8 mouse cellular contexts compared by ENCODE assay signal in genomic region chr4:128728431-128728851, GRCm38 (mm10). TPM values are rescaled to one million over a fixed set of nuclear protein-coding genes. Genes with fewer than 3 reads are reported as not detected.
A peak's percentile ranks its signal among the peaks of the same experiment; 100 is the strongest.
DNase-seq lines count a peak whose midpoint lies in the region; ATAC-seq and TF ChIP-seq lines count a peak whose summit lies in the region.

No protein-coding gene starts in this region.

- TF ChIP-seq CTCF in brain, embryonic 14.5 days (IDR thresholded peaks at IDR 0.05; ENCODE audit: borderline replicate concordance, extremely low read depth, insufficient read depth, insufficient read length): no peak

- no peaks in the 10 kb centered on the region for H3K9me3 ChIP-seq in lung, embryonic 15.5 days
- H3K9me3 ChIP-seq in hindbrain, embryonic 16.5 days (ENCODE audit: control insufficient read depth, low read length): no peaks in the 10 kb centered on the region
- H3K9me3 ChIP-seq in midbrain, embryonic 16.5 days (replicated peaks; ENCODE audit: control insufficient read depth, low read length, poor library complexity, severe bottlenecking): no peaks in the 10 kb centered on the region

- peak overlapping the region; percentile 91 for H3K27ac ChIP-seq in lung, embryonic 15.5 days
- peak overlapping the region; percentile 97 for H3K27ac ChIP-seq in hindbrain, embryonic 16.5 days (ENCODE audit: low read depth, low read length)
- peak overlapping the region; percentile 97 for H3K27ac ChIP-seq in midbrain, embryonic 16.5 days (ENCODE audit: low read length)

- H3K4me3 ChIP-seq in lung, embryonic 15.5 days: peak overlapping the region; percentile 71
- H3K4me3 ChIP-seq in hindbrain, embryonic 16.5 days (ENCODE audit: low read length): peak overlapping the region; percentile 87
- H3K4me3 ChIP-seq in midbrain, embryonic 16.5 days (ENCODE audit: low read depth, low read length): peak overlapping the region; percentile 98

- H3K9ac ChIP-seq in lung, embryonic 15.5 days: peak overlapping the region; percentile 86
- peak overlapping the region; percentile 98 for H3K9ac ChIP-seq in hindbrain, embryonic 16.5 days (ENCODE audit: low read depth, low read length)
- peak overlapping the region; percentile 100 for H3K9ac ChIP-seq in midbrain, embryonic 16.5 days (ENCODE audit: low read depth, low read length)

- no peak for DNase-seq in lung, adult 18-20 months
- peak; percentile 48 for DNase-seq in brain, embryonic 14.5 days (ENCODE audit: low read depth)
- no peak for DNase-seq in cerebellum, adult 9-11 months
- no peak for DNase-seq in frontal cortex, postnatal 25 days (ENCODE audit: low spot score in 2 of 2)
- no peak for DNase-seq in cerebellum, postnatal 4 days (ENCODE audit: low spot score in 2 of 2)

- WGBS in lung, embryonic 15.5 days: under 1% methylated on average over 5 of the region's 5 CpGs
- WGBS in hindbrain, embryonic 16.5 days: under 1% methylated on average over 5 of the region's 5 CpGs
- WGBS in midbrain, embryonic 16.5 days: under 1% methylated on average over 5 of the region's 5 CpGs

- no peaks in the 10 kb centered on the region for H3K27me3 ChIP-seq in lung, embryonic 15.5 days
- no peaks in the 10 kb centered on the region for H3K27me3 ChIP-seq in hindbrain, embryonic 16.5 days (replicated peaks; ENCODE audit: control insufficient read depth, insufficient read depth, low read length)
- H3K27me3 ChIP-seq in midbrain, embryonic 16.5 days (ENCODE audit: control insufficient read depth, insufficient read depth, low read depth, low read length): no peaks in the 10 kb centered on the region

- peaks cover 48% of the 10 kb centered on the region for H3K4me1 ChIP-seq in lung, embryonic 15.5 days
- H3K4me1 ChIP-seq in hindbrain, embryonic 16.5 days (ENCODE audit: control insufficient read depth, insufficient read depth, low read depth, low read length): peaks cover 49% of the 10 kb centered on the region
- H3K4me1 ChIP-seq in midbrain, embryonic 16.5 days (ENCODE audit: control insufficient read depth, insufficient read depth, low read length): peaks cover 56% of the 10 kb centered on the region

- peak overlapping the region; percentile 83 for H3K4me2 ChIP-seq in lung, embryonic 15.5 days
- H3K4me2 ChIP-seq in hindbrain, embryonic 16.5 days (ENCODE audit: low read length): peak overlapping the region; percentile 63
- peak overlapping the region; percentile 97 for H3K4me2 ChIP-seq in midbrain, embryonic 16.5 days (ENCODE audit: low read length)

- no peak for TF ChIP-seq POLR2A in brain, embryonic 14.5 days (IDR thresholded peaks at IDR 0.05; ENCODE audit: borderline replicate concordance, extremely low read depth, insufficient read depth, insufficient read length, poor library complexity, severe bottlenecking)

- ATAC-seq in lung, embryonic 15.5 days (ENCODE audit: borderline replicate concordance, extremely low read depth, low FRiP score, low TSS enrichment): no peak
- no peak for ATAC-seq in hindbrain, embryonic 16.5 days
- ATAC-seq in midbrain, embryonic 16.5 days: peak; percentile 15; the same call in 1 of the 2 replicates

- peaks cover 8% of the 10 kb centered on the region; the same call in 1 of the 2 replicates for H3K36me3 ChIP-seq in lung, embryonic 15.5 days
- H3K36me3 ChIP-seq in hindbrain, embryonic 16.5 days (ENCODE audit: control insufficient read depth, insufficient read depth, low read length): peaks cover 4% of the 10 kb centered on the region; the same call in 1 of the 2 replicates
- H3K36me3 ChIP-seq in midbrain, embryonic 16.5 days (ENCODE audit: control insufficient read depth, insufficient read depth, low read length): no peaks in the 10 kb centered on the region

RNA-seq across cellular contexts. Expression of gene A3galt2, which starts 26.7 kb away (rescaled TPM):
- 0.20 and 0.35 TPM in 2 replicates for polyA plus RNA-seq in lung, embryonic 15.5 days (2015; fragmentation: Nextera tagmentation; extraction: Ambion mirVana)
- 4.6 and 5.0 TPM in 2 replicates for polyA plus RNA-seq in brain, embryonic 14.5 days (2012; rRNA removed)
- polyA plus RNA-seq in hindbrain, embryonic 16.5 days (2015; fragmentation: Nextera tagmentation; extraction: Ambion mirVana): 0.23 and 0.36 TPM in 2 replicates
- polyA plus RNA-seq in midbrain, embryonic 16.5 days (2015; fragmentation: Nextera tagmentation; extraction: Ambion mirVana): 0.14 and 0.29 TPM in 2 replicates
